Mouse (Mus musculus) olfactory bulb, adult 2 months (tissue): ENCODE results near the gene Auts2.

Source experiments
- CTCF ChIP-seq: fragments of 200-500 bp; IDR thresholded peaks from 2 replicates; pipeline ENCODE4 v1.5.1; 2012; ENCODE audit warnings: low read depth, mild to moderate bottlenecking, low read length, moderate library complexity; ENCODE audit not compliant: insufficient read depth
- POLR2A ChIP-seq: fragments of 200-500 bp; IDR thresholded peaks from 2 replicates; pipeline ENCODE4 v1.6.1; 2012; ENCODE audit warnings: mild to moderate bottlenecking, low read depth, low read length, moderate library complexity; ENCODE audit not compliant: insufficient read depth

DNA sequence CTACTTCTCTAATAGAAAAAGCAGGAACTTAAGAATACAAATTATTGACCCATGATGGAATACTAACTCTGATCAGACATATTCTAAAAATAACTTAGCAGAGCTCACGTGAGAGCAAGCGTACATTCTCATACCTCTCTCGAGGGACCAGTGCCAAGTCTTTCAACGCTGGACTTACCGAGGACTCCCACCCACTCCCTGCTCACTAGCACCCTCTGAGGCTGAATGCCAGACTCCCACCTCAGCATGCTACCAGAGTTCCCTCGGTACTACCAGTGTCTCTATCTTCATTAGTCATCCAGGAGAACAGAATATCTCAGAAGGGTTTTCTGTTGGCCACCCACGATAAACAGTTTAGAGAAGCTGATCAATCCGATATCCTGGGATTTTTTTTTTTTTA, 105.2 kb downstream of the Auts2 start:
- no peak for TF ChIP-seq CTCF
- no peak for TF ChIP-seq POLR2A
